Comparison of ENCODE assay signal across 8 mouse cellular contexts in the genomic region with DNA sequence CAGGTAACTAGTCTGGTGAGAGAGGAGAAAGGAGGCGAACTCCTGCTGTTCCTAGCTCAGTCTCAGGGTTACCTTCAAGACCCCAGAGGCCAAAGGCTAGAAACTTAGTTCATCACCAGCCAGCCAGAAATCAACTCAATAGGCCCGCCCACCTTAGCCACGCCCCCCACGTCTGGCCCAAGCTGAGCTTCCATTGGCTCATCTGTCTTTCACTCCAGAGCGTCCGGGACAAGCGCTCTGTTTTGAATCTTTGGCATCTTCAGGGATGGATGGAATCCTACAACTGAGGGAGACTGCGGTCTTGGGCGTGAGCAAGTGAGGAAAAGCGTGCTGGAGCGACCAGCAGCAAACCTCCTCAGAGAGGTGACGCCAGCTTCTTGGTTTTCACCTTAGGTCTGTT.
DNase-seq lines count a peak whose midpoint lies in the region; ATAC-seq lines count a peak whose summit lies in the region.

No protein-coding gene starts in this region.

- no peak overlapping the region for H3K9ac ChIP-seq in hindbrain, embryonic 14.5 days

- no peaks in the 10 kb centered on the region for H3K36me3 ChIP-seq in hindbrain, embryonic 14.5 days (replicated peaks; ENCODE audit: control insufficient read depth, insufficient read depth)
- H3K36me3 ChIP-seq in midbrain, embryonic 10.5 days: no peaks in the 10 kb centered on the region

- H3K4me2 ChIP-seq in hindbrain, embryonic 14.5 days (replicated peaks): peak overlapping the region; percentile 31

- no peak overlapping the region for H3K27ac ChIP-seq in hindbrain, embryonic 14.5 days
- H3K27ac ChIP-seq in midbrain, embryonic 10.5 days (replicated peaks): peak overlapping the region; percentile 7; the same call in 1 of the 2 replicates

- no peak for ATAC-seq in hindbrain, embryonic 14.5 days (ENCODE audit: low FRiP score)
- ATAC-seq in megakaryocyte, adult 5-6 weeks (ENCODE audit: poor library complexity, severe bottlenecking): no peak

- no peak overlapping the region for H3K4me3 ChIP-seq in hindbrain, embryonic 14.5 days (replicated peaks; ENCODE audit: low read length)
- H3K4me3 ChIP-seq in midbrain, embryonic 10.5 days: peak overlapping the region; percentile 52

- H3K27me3 ChIP-seq in hindbrain, embryonic 14.5 days (ENCODE audit: control insufficient read depth, insufficient read depth, low read length): no peaks in the 10 kb centered on the region
- H3K27me3 ChIP-seq in midbrain, embryonic 10.5 days (ENCODE audit: low read depth, poor library complexity, severe bottlenecking): no peaks in the 10 kb centered on the region

- peak; percentile 96 for DNase-seq in ES-CJ7 (ENCODE audit: low read depth, low spot score)
- DNase-seq in c-Kit-positive CD71-positive TER-119-negative erythroid progenitor cells, embryonic 14.5 days (ENCODE audit: low read depth): peak; percentile 1
- DNase-seq in hindbrain, embryonic 14.5 days (ENCODE audit: low spot score): no peak
- DNase-seq in midbrain, embryonic 10.5 days (ENCODE audit: low spot score): peak; percentile 61
- DNase-seq in urinary bladder, adult 18-20 months (ENCODE audit: low spot score in 2 of 2): no peak
- no peak for DNase-seq in right cerebral cortex, postnatal 25 days
- no peak for DNase-seq in cerebellum, postnatal 25 days

- peaks cover 6% of the 10 kb centered on the region for H3K9me3 ChIP-seq in hindbrain, embryonic 14.5 days (ENCODE audit: control insufficient read depth, low read length)
- no peaks in the 10 kb centered on the region; the same call in 1 of the 2 replicates for H3K9me3 ChIP-seq in midbrain, embryonic 10.5 days (replicated peaks)

- WGBS in hindbrain, embryonic 14.5 days: 18% methylated on average over 12 of the region's 12 CpGs
- WGBS in midbrain, embryonic 10.5 days: 11% methylated on average over 12 of the region's 12 CpGs

- no peaks in the 10 kb centered on the region for H3K4me1 ChIP-seq in hindbrain, embryonic 14.5 days (replicated peaks; ENCODE audit: control insufficient read depth, insufficient read depth, low read length)
- H3K4me1 ChIP-seq in midbrain, embryonic 10.5 days: peaks cover 7% of the 10 kb centered on the region

Comparison
In these comparisons a context has a peak if more than half of its experiments do, and no peak if none do; other contexts are left out.
1. DNase-seq: peak in ES-CJ7 (single experiment), c-Kit-positive CD71-positive TER-119-negative erythroid progenitor cells, embryonic 14.5 days (single experiment) and midbrain, embryonic 10.5 days (single experiment); none in hindbrain, embryonic 14.5 days (single experiment), urinary bladder, adult 18-20 months (0 of 2), right cerebral cortex, postnatal 25 days (single experiment) and cerebellum, postnatal 25 days (0 of 2).